ENCODE assay signal across 16 mouse cellular contexts in the genomic region with DNA sequence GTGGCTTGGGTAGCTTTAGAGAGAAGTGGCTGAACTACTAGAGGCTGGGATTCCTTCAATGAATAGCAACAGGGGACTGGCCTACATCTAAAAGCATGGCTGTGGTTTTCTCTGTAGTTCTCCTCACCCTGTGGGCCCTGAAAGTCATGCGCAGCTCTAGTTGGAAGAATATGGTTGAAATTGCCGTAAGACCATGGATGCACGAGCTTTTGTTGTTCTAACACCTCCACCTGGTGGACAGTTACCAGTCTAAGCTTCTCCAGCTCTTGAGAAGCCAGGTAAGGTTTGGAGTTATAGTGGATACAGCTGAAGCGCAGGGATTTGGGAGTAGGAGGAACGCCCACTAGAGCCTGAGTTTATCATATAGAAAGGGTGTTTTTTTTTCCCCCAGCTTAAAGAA. TPM values are rescaled to one million over a fixed set of nuclear protein-coding genes. Genes with fewer than 3 reads are reported as not detected.
DNase-seq lines count a peak whose midpoint lies in the region; ATAC-seq and TF ChIP-seq lines count a peak whose summit lies in the region.
"Had no signal": no experiment of that assay in that cellular context is flagged by ENCODE, and none has a peak within 500 bp of the region (broad histone marks: within the 10 kb centered on the region; RNA-seq: fewer than 3 reads in every experiment).

No protein-coding gene starts in this region.

- ATAC-seq in frontal cortex, adult (ENCODE audit: low TSS enrichment) = peak; percentile 24; the same call in 1 of the 2 replicates
- peak; percentile 39 for ATAC-seq in CD4-positive, CD25-positive, alpha-beta regulatory T cell, adult 4 months

- intact Hi-C loops in left cerebral cortex, adult 2 months (cut with DNase I) = no loop called here
- intact Hi-C loops in left cerebral cortex, postnatal 14 days (cut with DNase I) = no loop called here

- no peak overlapping the region for H3K4me3 ChIP-seq in left cerebral cortex, adult 2 months
- H3K4me3 ChIP-seq: limb, embryonic 12.5 days; liver, embryonic 15.5 days; neural tube, embryonic 13.5 days had no signal

- no peak overlapping the region for H3K27ac ChIP-seq in left cerebral cortex, adult 2 months
- H3K27ac ChIP-seq: hindbrain, embryonic 14.5 days; limb, embryonic 12.5 days; liver, embryonic 15.5 days; macrophage; neural tube, embryonic 13.5 days had no signal

- no peak for DNase-seq in frontal cortex, postnatal 10 days (ENCODE audit: low spot score in 2 of 2)
- no peak for DNase-seq in left cerebral cortex, adult 2 months (ENCODE audit: extremely low spot score in 1 of 2, low spot score in 2 of 2)
- no peak for DNase-seq in left cerebral cortex, postnatal 14 days (ENCODE audit: low spot score in 2 of 2)
- DNase-seq in brain, adult 2 months (ENCODE audit: low read depth, low spot score) = peak; percentile 74
- no peak for DNase-seq in spleen, postnatal 10 days (ENCODE audit: low spot score in 2 of 2)
- no peak for DNase-seq in urinary bladder, postnatal 4 days (ENCODE audit: low spot score in 2 of 2)
- DNase-seq: cerebellum, adult 11 months; kidney, adult 9 months; right cerebral cortex, postnatal 25 days had no signal

- TF ChIP-seq CTCF in left cerebral cortex, adult 2 months (IDR thresholded peaks at IDR 0.05) = peak; percentile 38

RNA-seq across cellular contexts. Expression of gene Ankmy2, which starts 48.5 kb away (rescaled TPM):
- total RNA-seq in left cerebral cortex, adult 2 months (2021) = 10 to 100 TPM; 51.9 to 53.7 TPM
- total RNA-seq in left cerebral cortex, postnatal 14 days (2021) = 10 to 100 TPM; 50.3 to 53.3 TPM
- 10 to 100 TPM; 47.9 to 53.4 TPM for polyA plus RNA-seq in CD4-positive, CD25-positive, alpha-beta regulatory T cell, adult 4 months (2017; shearing (Covaris generic))

RNA-seq across cellular contexts. Expression of gene Bzw2, which starts 49.4 kb away (rescaled TPM):
- total RNA-seq in left cerebral cortex, adult 2 months (2021) = 10 to 100 TPM; 45.3 to 47.2 TPM
- 10 to 100 TPM; 72.2 to 78.2 TPM for total RNA-seq in left cerebral cortex, postnatal 14 days (2021)
- 100 to 1,000 TPM; 167 to 181 TPM for polyA plus RNA-seq in CD4-positive, CD25-positive, alpha-beta regulatory T cell, adult 4 months (2017; shearing (Covaris generic))
